Comparison of ENCODE assay signal across 11 mouse cellular contexts in genomic region chr9:66666153-66666552, GRCm38 (mm10). TPM values are rescaled to one million over a fixed set of nuclear protein-coding genes. Genes with fewer than 3 reads are reported as not detected.
DNase-seq lines count a peak whose midpoint lies in the region; ATAC-seq lines count a peak whose summit lies in the region.
"Had no signal": no experiment of that assay in that cellular context is flagged by ENCODE, and none has a peak within 500 bp of the region (broad histone marks: within the 10 kb centered on the region; RNA-seq: fewer than 3 reads in every experiment).

No protein-coding gene starts in this region.

- no peak overlapping the region for H3K9ac ChIP-seq in lung, embryonic 16.5 days (ENCODE audit: low read length)
- no peak overlapping the region for H3K9ac ChIP-seq in embryonic facial prominence, embryonic 15.5 days
- H3K9ac ChIP-seq: lung, embryonic 14.5 days had no signal

- peaks cover 3% of the 10 kb centered on the region; the same call in 1 of the 2 replicates for H3K4me1 ChIP-seq in lung, embryonic 16.5 days (replicated peaks; ENCODE audit: control insufficient read depth, insufficient read depth, low read length)
- peaks cover 26% of the 10 kb centered on the region for H3K4me1 ChIP-seq in embryonic facial prominence, embryonic 15.5 days

- no peak overlapping the region for H3K4me3 ChIP-seq in lung, embryonic 16.5 days (ENCODE audit: low read length)
- H3K4me3 ChIP-seq in embryonic facial prominence, embryonic 15.5 days (replicated peaks): no peak overlapping the region
- H3K4me3 ChIP-seq: erythroblast, embryonic 14.5 days had no signal

- peak; percentile 23; the same call in 1 of the 2 replicates for ATAC-seq in lung, embryonic 16.5 days (ENCODE audit: low read depth)
- peak; percentile 56 for ATAC-seq in embryonic facial prominence, embryonic 15.5 days (ENCODE audit: insufficient number of reproducible peaks, low FRiP score, low TSS enrichment, low read depth)

- H3K27ac ChIP-seq in lung, embryonic 16.5 days (ENCODE audit: low read length): no peak overlapping the region
- no peak overlapping the region for H3K27ac ChIP-seq in embryonic facial prominence, embryonic 15.5 days (replicated peaks)

- DNase-seq in lung, postnatal 14 days: no peak
- DNase-seq in heart, adult 9 months (ENCODE audit: low spot score in 2 of 2): peak; percentile 56 to 62
- peak; percentile 87 for DNase-seq in skeletal muscle tissue, adult 2 months (ENCODE audit: low read depth, low spot score)
- no peak for DNase-seq in kidney, postnatal 10 days
- no peak for DNase-seq in frontal cortex, postnatal 14 days (ENCODE audit: low spot score in 2 of 2)
- DNase-seq: lung, embryonic 14.5 days; right cerebral cortex, postnatal 25 days; thymus, adult 2 months had no signal

- H3K4me2 ChIP-seq in lung, embryonic 16.5 days (ENCODE audit: low read depth, low read length): no peak overlapping the region
- no peak overlapping the region for H3K4me2 ChIP-seq in embryonic facial prominence, embryonic 15.5 days (replicated peaks)
- H3K4me2 ChIP-seq: lung, embryonic 14.5 days had no signal

- H3K9me3 ChIP-seq in lung, embryonic 16.5 days (ENCODE audit: control insufficient read depth, low read length): 0 out of 2 replicates have a peak, but pooled peaks cover 3% of the 10 kb centered on the region
- no peaks in the 10 kb centered on the region for H3K9me3 ChIP-seq in embryonic facial prominence, embryonic 15.5 days (replicated peaks)

- 73% methylated on average over 3 of the region's 3 CpGs for WGBS in lung, embryonic 16.5 days
- WGBS in embryonic facial prominence, embryonic 15.5 days: 82% methylated on average over 3 of the region's 3 CpGs

- H3K27me3 ChIP-seq in lung, embryonic 16.5 days (ENCODE audit: control insufficient read depth, insufficient read depth, low read depth, low read length): no peaks in the 10 kb centered on the region
- no peaks in the 10 kb centered on the region for H3K27me3 ChIP-seq in embryonic facial prominence, embryonic 15.5 days

- no peaks in the 10 kb centered on the region for H3K36me3 ChIP-seq in lung, embryonic 16.5 days (ENCODE audit: control insufficient read depth, insufficient read depth, low read length)
- no peaks in the 10 kb centered on the region for H3K36me3 ChIP-seq in embryonic facial prominence, embryonic 15.5 days

RNA-seq across cellular contexts. Expression of gene Car12, which starts 47.3 kb away (rescaled TPM):
- 2.2 and 2.6 TPM in 2 replicates for polyA plus RNA-seq in lung, embryonic 16.5 days (2015; fragmentation: Nextera tagmentation; extraction: Ambion mirVana)
- polyA plus RNA-seq in embryonic facial prominence, embryonic 15.5 days (2015; fragmentation: Nextera tagmentation; extraction: Ambion mirVana): 26.0 and 26.3 TPM in 2 replicates
- polyA plus RNA-seq: erythroblast, embryonic 14.5 days had no signal

Comparison
In these comparisons a context has a peak if more than half of its experiments do, and no peak if none do; other contexts are left out.
1. DNase-seq: peak in heart, adult 9 months (2 of 2) and skeletal muscle tissue, adult 2 months (single experiment); none in lung, postnatal 14 days (single experiment), kidney, postnatal 10 days (single experiment) and frontal cortex, postnatal 14 days (0 of 2).